Mouse (Mus musculus) liver, embryonic 11.5 days (tissue): ENCODE measurements around the gene Eef1akmt2. TPM values are rescaled to one million over a fixed set of nuclear protein-coding genes. Genes with fewer than 3 reads are reported as not detected.

Source experiments
- ATAC-seq: fragments of 200-750 bp; cut with Nextera tagmentation; replicated peaks from 2 replicates; pipeline ENCODE4 v1.8.0; 2017; ENCODE audit warnings: moderate number of reproducible peaks, mild to moderate bottlenecking, moderate TSS enrichment, moderate library complexity; ENCODE audit not compliant: low FRiP score
- DNase-seq: peaks from one replicate; pipeline ENCODE4 v3.0.0-alpha.2; 2017; ENCODE audit warnings: low spot score
- H3K27ac ChIP-seq: fragments of 300-500 bp; sonication (generic); 2 replicates; pipeline ENCODE4 v1.5.1; 2014; ENCODE audit warnings: mild to moderate bottlenecking, low read depth, low read length, control low read depth
- H3K27me3 ChIP-seq: fragments of 300-500 bp; sonication (generic); replicated peaks from 2 replicates; pipeline ENCODE4 v1.6.1; 2014; ENCODE audit warnings: low read length, mixed read lengths; ENCODE audit not compliant: control insufficient read depth, insufficient read depth
- H3K36me3 ChIP-seq: fragments of 300-500 bp; sonication (generic); 2 replicates; pipeline ENCODE4 v1.6.1; 2014; ENCODE audit warnings: mild to moderate bottlenecking, low read length, moderate library complexity, mixed read lengths; ENCODE audit not compliant: control insufficient read depth, insufficient read depth
- H3K4me1 ChIP-seq: fragments of 300-500 bp; sonication (generic); replicated peaks from 2 replicates; pipeline ENCODE4 v1.6.1; 2014; ENCODE audit warnings: low read length, mixed read lengths; ENCODE audit not compliant: control insufficient read depth, insufficient read depth
- H3K4me2 ChIP-seq: fragments of 300-500 bp; sonication (generic); 2 replicates; pipeline ENCODE4 v1.6.1; 2014; ENCODE audit warnings: mild to moderate bottlenecking, control low read depth, moderate library complexity
- H3K4me3 ChIP-seq: fragments of 300-500 bp; sonication (generic); 2 replicates; pipeline ENCODE4 v1.5.1; 2014; ENCODE audit warnings: low read depth, low read length, control low read depth
- H3K9ac ChIP-seq: fragments of 300-500 bp; sonication (generic); 2 replicates; pipeline ENCODE4 v1.6.1; 2014; ENCODE audit warnings: low read depth, low read length, control low read depth
- H3K9me3 ChIP-seq: fragments of 300-500 bp; sonication (generic); 2 replicates; pipeline ENCODE4 v1.6.1; 2016; ENCODE audit warnings: low read length, inconsistent platforms, mixed read lengths; ENCODE audit not compliant: control insufficient read depth
- WGBS: fragments of 180-500 bp; shearing (Covaris S2); extraction: QIAGEN DNeasy Blood & Tissue Kit; methylation state at CpG from one replicate; pipeline ENCODE4 v1.1.7; 2014; 5-methylcytosine and 5-hydroxymethylcytosine counted together
- polyA plus RNA-seq: library from polyadenylated mRNA; unstranded; fragments of >200 nt; fragmentation: Nextera tagmentation; extraction: Ambion mirVana; gene quantifications from 2 replicates; pipeline ENCODE4 v1.2.1, GENCODE M21; 2014

Eef1akmt2 gene
- polyA plus RNA-seq, 1 experiment from 2014 or later: 54.0 TPM

- WGBS: 50% methylated on average over 4 of the region's 4 CpGs
- Histone ChIP-seq H3K4me3 (no peak overlapping the region), H3K36me3 (no peaks in the 10 kb centered on the region), H3K9ac (no peak overlapping the region), H3K9me3 (no peaks in the 10 kb centered on the region), H3K27me3 (no peaks in the 10 kb centered on the region), H3K4me1 (0 out of 2 replicates have a peak, but pooled peaks cover 2% of the 10 kb centered on the region), H3K4me2 (no peak overlapping the region), H3K27ac (no peak overlapping the region)
- ATAC-seq (no peak; the same call in 1 of the 2 replicates), DNase-seq (no peak)
These were observed 39.8 kb upstream of the Eef1akmt2 start for GRCm38 (mm10) chr7:132892311-132892661.

- Histone ChIP-seq H3K9me3 (no peaks in the 10 kb centered on the region), H3K27me3 (no peaks in the 10 kb centered on the region), H3K9ac (no peak overlapping the region), H3K4me2 (no peak overlapping the region), H3K4me3 (no peak overlapping the region), H3K4me1 (0 out of 2 replicates have a peak, but pooled peaks cover 2% of the 10 kb centered on the region), H3K36me3 (no peaks in the 10 kb centered on the region), H3K27ac (no peak overlapping the region)
- no peak for DNase-seq
- ATAC-seq: no peak
- 83% methylated on average over 5 of the region's 5 CpGs for WGBS
These were observed 39.3 kb upstream of the Eef1akmt2 start for GRCm38 (mm10) chr7:132891561-132892310.

GRCm38 (mm10) chr7:132890201-132890600, 37.7 kb upstream of the Eef1akmt2 start:
- Histone ChIP-seq H3K4me2 (no peak overlapping the region), H3K9me3 (no peaks in the 10 kb centered on the region), H3K27me3 (no peaks in the 10 kb centered on the region), H3K27ac (no peak overlapping the region), H3K4me3 (no peak overlapping the region), H3K36me3 (0 out of 2 replicates have a peak, but pooled peaks cover 2% of the 10 kb centered on the region), H3K9ac (no peak overlapping the region), H3K4me1 (0 out of 2 replicates have a peak, but pooled peaks cover 2% of the 10 kb centered on the region)
- no peak for ATAC-seq
- WGBS: 85% methylated on average over 5 of the region's 5 CpGs
- no peak for DNase-seq

- Histone ChIP-seq H3K4me3 (no peak overlapping the region), H3K36me3 (0 out of 2 replicates have a peak, but pooled peaks cover 2% of the 10 kb centered on the region), H3K27ac (no peak overlapping the region), H3K27me3 (no peaks in the 10 kb centered on the region), H3K9ac (no peak overlapping the region), H3K4me1 (0 out of 2 replicates have a peak, but pooled peaks cover 2% of the 10 kb centered on the region), H3K9me3 (no peaks in the 10 kb centered on the region), H3K4me2 (no peak overlapping the region)
- WGBS: 91% methylated on average over 8 of the region's 8 CpGs
- ATAC-seq (no peak), DNase-seq (no peak)
These were observed 37.2 kb upstream of the Eef1akmt2 start for GRCm38 (mm10) chr7:132889691-132890090.

GRCm38 (mm10) chr7:132888518-132889249, 36.2 kb upstream of the Eef1akmt2 start:
- Histone ChIP-seq H3K9ac (no peak overlapping the region), H3K4me2 (no peak overlapping the region), H3K9me3 (no peaks in the 10 kb centered on the region), H3K27me3 (no peaks in the 10 kb centered on the region), H3K27ac (no peak overlapping the region), H3K4me1 (0 out of 2 replicates have a peak, but pooled peaks cover 2% of the 10 kb centered on the region), H3K4me3 (no peak overlapping the region), H3K36me3 (0 out of 2 replicates have a peak, but pooled peaks cover 2% of the 10 kb centered on the region)
- ATAC-seq (no peak), DNase-seq (no peak)
- 47% methylated on average over 4 of the region's 4 CpGs for WGBS

- Histone ChIP-seq H3K4me2 (no peak overlapping the region), H3K27me3 (no peaks in the 10 kb centered on the region), H3K36me3 (peaks cover 2% of the 10 kb centered on the region; the same call in 1 of the 2 replicates), H3K9ac (no peak overlapping the region), H3K4me1 (0 out of 2 replicates have a peak, but pooled peaks cover 2% of the 10 kb centered on the region), H3K4me3 (no peak overlapping the region), H3K9me3 (no peaks in the 10 kb centered on the region), H3K27ac (no peak overlapping the region)
- DNase-seq (no peak), ATAC-seq (no peak)
- WGBS: 44% methylated on average over 3 of the region's 3 CpGs
These were observed 35.6 kb upstream of the Eef1akmt2 start for GRCm38 (mm10) chr7:132888052-132888451.

- WGBS: 72% methylated on average over 7 of the region's 7 CpGs
- DNase-seq: no peak
These were observed 34.7 kb upstream of the Eef1akmt2 start for GRCm38 (mm10) chr7:132887019-132887804.

GRCm38 (mm10) chr7:132884031-132884430, 31.6 kb upstream of the Eef1akmt2 start:
- DNase-seq (no peak), ATAC-seq (no peak)
- WGBS: 96% methylated on average over 7 of the region's 7 CpGs
- H3K4me1 ChIP-seq: 0 out of 2 replicates have a peak, but pooled peaks cover 2% of the 10 kb centered on the region
- no peak overlapping the region for H3K4me2 ChIP-seq
- H3K27me3 ChIP-seq: no peaks in the 10 kb centered on the region
- peaks cover 20% of the 10 kb centered on the region for H3K36me3 ChIP-seq
- H3K9ac ChIP-seq: no peak overlapping the region
- H3K4me3 ChIP-seq: no peak overlapping the region
- H3K27ac ChIP-seq: no peak overlapping the region
- no peaks in the 10 kb centered on the region for H3K9me3 ChIP-seq

More at GRCm38 (mm10) chr7:132887019-132887804, 34.7 kb upstream of the Eef1akmt2 start:
- no peak for ATAC-seq
- Histone ChIP-seq H3K27ac (no peak overlapping the region), H3K4me3 (no peak overlapping the region), H3K4me1 (0 out of 2 replicates have a peak, but pooled peaks cover 2% of the 10 kb centered on the region), H3K9ac (no peak overlapping the region), H3K27me3 (no peaks in the 10 kb centered on the region), H3K36me3 (peaks cover 2% of the 10 kb centered on the region; the same call in 1 of the 2 replicates), H3K9me3 (no peaks in the 10 kb centered on the region), H3K4me2 (no peak overlapping the region)
